Mouse (Mus musculus) lung, adult 2 months (tissue): ENCODE measurements around the gene St7l. TPM values are rescaled to one million over a fixed set of nuclear protein-coding genes. Genes with fewer than 3 reads are reported as not detected.

Experiments used
- DNase-seq: peaks from one replicate; pipeline ENCODE4 v3.0.0; 2022
- H3K4me1 ChIP-seq: fragments of 200-500 bp; 2 replicates; pipeline ENCODE4 v1.6.1; 2011; ENCODE audit warnings: low read length; ENCODE audit not compliant: control insufficient read depth, insufficient read depth
- H3K4me3 ChIP-seq: fragments of 200-500 bp; replicated peaks from 2 replicates; pipeline ENCODE3; 2011; ENCODE audit warnings: low read depth, mild to moderate bottlenecking, control low read depth, low read length; ENCODE audit errors: extremely low read depth
- CTCF ChIP-seq: fragments of 200-500 bp; IDR thresholded peaks from 2 replicates; pipeline ENCODE4 v1.5.1; 2011; ENCODE audit warnings: mild to moderate bottlenecking, low read length, control low read depth; ENCODE audit not compliant: insufficient read depth
- POLR2A ChIP-seq: fragments of 200-500 bp; IDR thresholded peaks from 2 replicates; pipeline ENCODE4 v1.6.1; 2011; ENCODE audit warnings: low read depth, mild to moderate bottlenecking, control low read depth, low read length, borderline replicate concordance; ENCODE audit errors: extremely low read depth
- WGBS: fragments of 180-500 bp; shearing (Covaris S2); methylation state at CpG from one replicate; pipeline ENCODE4 v1.1.7; 2018; 5-methylcytosine and 5-hydroxymethylcytosine counted together
- polyA plus RNA-seq: library from polyadenylated mRNA; depleted of rRNA; stranded (reverse); fragments of >200 nt; gene quantifications from 2 replicates; pipeline ENCODE4 v1.2.3, GENCODE M21; 2012; rRNA removed

The St7l gene
- polyA plus RNA-seq = 7.8 and 9.1 TPM in 2 replicates

DNA sequence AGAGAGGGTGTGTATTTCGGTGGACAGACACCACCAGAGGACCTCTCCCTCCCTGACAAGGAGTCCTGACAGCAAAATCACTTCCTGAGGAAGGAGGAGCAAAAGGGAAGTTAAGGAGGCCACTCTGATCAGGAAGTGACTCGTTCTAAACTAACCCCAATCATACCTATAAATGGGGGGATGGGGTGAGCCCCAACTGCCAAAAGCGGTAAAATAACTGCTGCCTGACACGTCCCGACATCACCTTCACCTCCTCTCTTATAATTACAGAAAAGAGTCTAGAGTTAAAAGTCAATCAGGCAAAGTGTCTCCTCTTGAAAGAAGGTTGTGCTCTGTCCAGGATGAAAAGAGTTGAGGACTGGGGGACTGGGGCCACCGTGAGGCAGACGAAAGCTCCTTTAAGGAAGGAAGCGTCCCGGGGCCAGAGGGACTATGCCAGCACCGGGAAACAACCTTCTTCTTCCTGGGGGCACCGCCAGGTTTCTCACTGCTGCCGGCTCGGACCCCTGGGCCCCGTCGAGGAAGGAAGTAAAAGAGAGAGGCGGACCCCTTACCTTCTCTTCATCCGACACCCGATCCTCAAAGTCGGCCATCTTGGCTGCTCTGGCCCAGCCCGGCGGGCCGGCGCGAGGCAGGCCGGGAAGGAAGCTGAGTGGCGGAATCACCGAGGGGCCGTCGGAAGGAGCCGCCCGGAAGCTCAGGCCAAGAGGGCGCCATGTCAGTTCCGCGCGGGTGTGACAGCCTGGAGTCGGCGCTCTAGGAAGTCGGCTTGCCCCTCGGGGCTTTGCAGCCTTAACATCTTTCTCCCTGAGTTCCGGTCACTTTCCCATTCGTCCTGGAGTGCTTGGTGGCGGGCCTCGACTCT, at the start of gene St7l, which contains the start of gene Capza1:
Gene St7l, plus strand, starts transcription at position 220 of the 865 bp plus-strand sequence.
Gene Capza1, minus strand, starts transcription at position 720 of the 865 bp plus-strand sequence.
- under 1% methylated on average over 43 of the region's 43 CpGs for WGBS
- Histone ChIP-seq H3K4me3 (peak within 1 kb of the TSS; percentile 95), H3K4me1 (peaks cover 15% of the 10 kb centered on the region)
- peak; percentile 86 for DNase-seq
- TF ChIP-seq POLR2A (peak; percentile 93), CTCF (no peak)

GRCm38 (mm10) chr3:104814746-104815145, 49.1 kb upstream of the St7l start:
- Histone ChIP-seq H3K4me1 (peaks cover 9% of the 10 kb centered on the region), H3K4me3 (no peak overlapping the region)
- no peak for DNase-seq
- TF ChIP-seq CTCF (no peak), POLR2A (no peak)
- 97% methylated on average over 1 of the region's 1 CpGs for WGBS

DNA sequence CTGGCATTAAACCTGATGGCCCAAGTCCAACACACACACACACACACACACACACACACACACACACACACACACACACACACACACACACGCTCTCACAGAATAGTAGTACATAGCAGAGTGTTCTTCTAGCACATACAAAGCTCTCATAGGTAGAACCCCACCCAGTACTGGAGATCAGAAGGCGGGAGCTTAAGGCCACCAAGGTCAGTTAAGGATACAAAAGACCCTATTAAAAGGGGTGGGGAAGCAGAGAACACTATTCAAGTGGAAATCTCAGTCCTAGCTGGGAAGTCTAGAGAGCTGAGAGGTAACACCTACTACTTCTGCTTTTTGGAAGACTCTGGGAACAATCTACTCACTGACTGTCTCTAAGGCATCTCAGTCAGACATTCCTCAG, 48.5 kb upstream of the St7l start:
- peaks cover 9% of the 10 kb centered on the region for H3K4me1 ChIP-seq
- DNase-seq = no peak
- 77% methylated on average over 2 of the region's 2 CpGs for WGBS
- no peak overlapping the region for H3K4me3 ChIP-seq
- no peak for TF ChIP-seq POLR2A
- no peak for TF ChIP-seq CTCF

DNA sequence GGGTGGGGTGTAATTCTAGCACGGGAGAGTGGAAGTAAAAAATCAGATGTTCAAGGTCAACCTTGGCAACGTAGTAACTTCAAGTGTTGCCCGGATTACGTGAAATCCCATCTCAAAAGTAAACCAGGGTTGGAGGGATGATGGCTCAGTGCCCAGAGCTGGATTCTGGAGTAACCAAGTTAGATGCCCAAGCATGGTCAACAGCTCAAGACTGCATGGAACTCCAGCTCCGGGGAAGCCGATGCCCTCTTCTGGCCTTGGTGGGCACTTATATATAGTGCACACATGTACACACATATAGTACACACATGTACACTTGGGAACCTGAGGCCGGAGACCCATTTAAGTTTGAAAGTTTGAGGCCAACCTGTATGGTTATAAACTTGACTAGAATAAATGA, 47.7 kb upstream of the St7l start:
- no peak for DNase-seq
- WGBS = 86% methylated on average over 7 of the region's 7 CpGs
- TF ChIP-seq CTCF (no peak), POLR2A (no peak)
- H3K4me1 ChIP-seq = peaks cover 9% of the 10 kb centered on the region
- H3K4me3 ChIP-seq = no peak overlapping the region

- under 1% methylated on average over 44 of the region's 46 CpGs for WGBS
- DNase-seq = peak; percentile 69
- 0 out of 2 replicates have a peak, but pooled peaks have one; percentile 7 for TF ChIP-seq POLR2A
- TF ChIP-seq CTCF = no peak
- Histone ChIP-seq H3K4me3 (peak overlapping the region; percentile 97), H3K4me1 (peaks cover 9% of the 10 kb centered on the region)
These were observed 46.3 kb upstream of the St7l start for GRCm38 (mm10) chr3:104817481-104817990.

DNA sequence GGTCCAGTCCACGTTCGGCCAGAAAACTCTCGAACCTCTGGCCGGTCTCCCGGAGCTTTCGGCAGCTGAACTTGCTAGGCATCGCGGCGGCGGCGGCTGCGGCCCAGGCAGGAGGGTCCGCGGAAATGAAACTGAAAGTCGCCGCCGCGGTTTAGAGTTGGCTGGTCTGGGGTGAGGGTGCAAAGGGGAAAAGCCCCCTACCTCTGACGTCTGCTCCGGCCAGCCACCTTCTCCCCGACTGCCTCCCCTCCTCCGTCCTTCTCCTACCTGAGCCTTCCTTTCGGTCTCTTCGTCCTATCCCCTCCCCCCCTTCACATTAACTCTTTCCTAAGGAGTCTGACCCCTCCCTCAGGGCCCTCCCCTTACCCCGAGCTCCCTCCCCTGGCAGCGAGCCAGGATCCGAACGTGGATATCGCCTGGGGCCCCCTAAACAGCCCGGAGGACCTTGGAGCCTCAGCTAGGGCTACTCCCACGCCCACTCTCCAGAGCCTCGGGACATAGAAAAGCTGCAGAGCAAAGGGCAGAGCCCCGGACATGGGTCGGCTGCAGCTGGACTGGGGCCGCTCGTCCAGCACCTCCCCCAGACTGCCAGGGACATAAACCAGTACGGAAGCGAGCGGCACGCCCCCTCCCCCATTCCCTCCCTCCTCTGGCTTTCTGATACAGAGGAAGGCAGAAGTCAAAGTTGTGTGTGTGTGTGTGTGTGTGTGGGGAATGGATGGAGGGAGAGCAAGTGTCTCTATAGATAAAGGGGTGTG, 45.6 kb upstream of the St7l start, which contains the start of gene Mov10:
Gene Mov10, minus strand, starts transcription at position 573 of the 758 bp plus-strand sequence.
- under 1% methylated on average over 40 of the region's 40 CpGs for WGBS
- peak within 1 kb of the TSS; percentile 97 for H3K4me3 ChIP-seq
- DNase-seq = peak; percentile 74

GRCm38 (mm10) chr3:104818749-104819134, 45.1 kb upstream of the St7l start:
- 3% methylated on average over 3 of the region's 3 CpGs for WGBS
- TF ChIP-seq CTCF = no peak
- TF ChIP-seq POLR2A = no peak
- peaks cover 9% of the 10 kb centered on the region for H3K4me1 ChIP-seq
- no peak for DNase-seq
- peak overlapping the region; percentile 97 for H3K4me3 ChIP-seq

More for the DNA sequence above, 45.6 kb upstream of the St7l start, which contains the start of gene Mov10:
- no peak for TF ChIP-seq CTCF
- no peak for TF ChIP-seq POLR2A
- peaks cover 9% of the 10 kb centered on the region for H3K4me1 ChIP-seq

DNA sequence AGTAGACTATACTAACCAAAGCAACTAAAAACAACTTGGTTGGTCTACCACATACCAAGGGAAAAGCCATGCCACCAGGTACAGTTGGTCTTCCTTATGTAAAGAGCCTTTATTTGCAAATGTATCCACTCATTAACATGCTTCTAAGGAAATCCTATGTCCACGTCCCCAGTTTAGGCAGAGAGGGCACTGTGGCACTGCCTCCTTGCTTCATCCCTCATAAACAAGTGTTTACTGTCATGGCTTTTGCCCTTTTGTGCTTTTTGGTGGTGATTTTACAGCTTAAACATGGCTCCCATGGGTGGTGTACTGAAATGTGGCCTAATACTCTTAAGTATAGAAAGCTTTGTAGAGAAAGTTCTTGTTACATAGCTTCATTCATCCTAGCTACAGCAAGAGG, 43.4 kb upstream of the St7l start:
- peaks cover 9% of the 10 kb centered on the region for H3K4me1 ChIP-seq
- TF ChIP-seq POLR2A = no peak
- no peak for TF ChIP-seq CTCF
- H3K4me3 ChIP-seq = no peak overlapping the region
- 46% methylated on average over 1 of the region's 1 CpGs for WGBS
- no peak for DNase-seq

DNA sequence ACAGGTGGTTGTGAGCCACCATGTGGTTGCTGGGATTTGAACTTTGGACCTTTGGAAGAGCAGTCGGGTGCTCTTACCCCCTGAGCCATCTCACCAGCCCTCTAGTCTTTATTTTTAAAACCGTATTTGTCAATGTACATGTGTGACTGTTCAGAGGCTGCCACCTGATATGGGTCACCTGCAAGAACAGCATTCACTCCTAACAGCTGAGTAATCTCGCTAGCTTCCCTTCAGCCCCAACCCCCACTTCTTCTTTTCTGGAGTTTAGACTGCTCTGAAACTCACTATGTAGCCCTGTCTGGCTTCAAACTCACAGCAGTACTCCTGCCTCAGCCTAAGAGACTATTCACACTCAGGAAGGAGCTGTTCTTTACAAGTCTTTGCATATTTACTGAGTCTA, 41.4 kb upstream of the St7l start:
- Histone ChIP-seq H3K4me3 (no peak overlapping the region), H3K4me1 (peaks cover 7% of the 10 kb centered on the region)
- DNase-seq = no peak
- TF ChIP-seq CTCF (no peak), POLR2A (no peak)
- 89% methylated on average over 3 of the region's 3 CpGs for WGBS
